Mouse (Mus musculus): Measurements from ENCODE around the gene Hnf1a. TPM values are rescaled to one million over a fixed set of nuclear protein-coding genes. Genes with fewer than 3 reads are reported as not detected.

Gene Hnf1a
- not detected in 2 replicates for polyA plus RNA-seq (2014; fragmentation: Nextera tagmentation; extraction: Ambion mirVana)

DNA sequence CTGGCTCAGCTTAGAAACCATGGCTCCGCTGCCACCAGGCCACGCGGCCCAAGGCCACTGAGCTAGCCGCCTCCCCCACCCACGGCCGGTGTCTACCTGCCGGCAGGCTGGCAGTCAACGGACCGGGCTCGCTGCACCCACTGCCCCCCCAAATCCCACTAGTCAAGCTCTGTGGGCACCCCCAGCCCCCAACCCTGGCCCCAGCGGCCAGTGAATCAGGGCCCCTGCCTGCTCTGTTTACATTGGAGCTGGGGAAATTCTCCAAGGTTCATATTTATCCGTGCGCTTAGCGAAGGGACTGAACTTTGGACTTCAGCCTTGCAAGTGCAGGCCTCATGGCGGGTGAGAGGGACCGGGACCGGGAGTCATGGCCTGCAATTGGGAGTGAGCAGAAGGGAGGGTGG is at the start of gene Hnf1a:
TSS of gene Hnf1a (minus strand) at position 271 of the 404 bp plus-strand sequence.
- no peaks in the 10 kb centered on the region for H3K27me3 ChIP-seq (ENCODE audit: control insufficient read depth, insufficient read depth, low read length)
- no peak within 1 kb of the TSS; the same call in 1 of the 2 replicates for H3K9ac ChIP-seq (ENCODE audit: low read length)
- H3K4me2 ChIP-seq (ENCODE audit: low read depth, severe bottlenecking), result no peak within 1 kb of the TSS
- H3K36me3 ChIP-seq (ENCODE audit: control insufficient read depth, insufficient read depth, low read length), result no peaks in the 10 kb centered on the region
- H3K27ac ChIP-seq (replicated peaks; ENCODE audit: low read depth, low read length), result no peak within 1 kb of the TSS
- no peak for DNase-seq (ENCODE audit: low spot score)
- 91% methylated on average over 17 of the region's 17 CpGs for WGBS
- no peak within 1 kb of the TSS for H3K4me3 ChIP-seq (ENCODE audit: low read depth, low read length)
- no peaks in the 10 kb centered on the region for H3K4me1 ChIP-seq (ENCODE audit: control insufficient read depth, insufficient read depth, low read length)
- no peak for ATAC-seq (ENCODE audit: insufficient number of reproducible peaks, low FRiP score, low TSS enrichment, low read depth)
- H3K9me3 ChIP-seq (ENCODE audit: control insufficient read depth, low read length), result no peaks in the 10 kb centered on the region

DNA sequence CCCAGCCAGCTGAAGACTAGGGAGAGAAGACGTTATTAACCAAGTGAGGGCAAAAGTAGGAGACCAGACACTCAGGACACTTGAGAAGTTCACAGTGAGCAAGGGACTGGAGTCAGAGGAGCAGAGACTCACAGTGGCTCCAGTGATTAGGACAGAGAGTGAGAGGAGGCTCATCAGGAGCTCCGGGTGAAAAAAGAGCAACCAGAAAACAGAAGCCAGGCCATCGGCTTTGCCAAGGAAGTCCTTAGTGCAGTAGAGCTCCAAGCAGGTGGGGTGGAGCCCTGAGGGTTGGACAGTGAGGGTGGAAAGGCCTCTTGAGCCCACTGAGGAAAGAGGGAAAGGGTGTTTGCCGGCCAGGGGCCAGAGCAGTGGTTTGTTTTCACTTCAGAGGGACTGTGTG is 47.9 kb upstream of the Hnf1a start:
- no peaks in the 10 kb centered on the region for H3K4me1 ChIP-seq (ENCODE audit: control insufficient read depth, insufficient read depth, low read length)
- H3K27me3 ChIP-seq (ENCODE audit: control insufficient read depth, insufficient read depth, low read length), result no peaks in the 10 kb centered on the region
- no peak overlapping the region for H3K4me3 ChIP-seq (ENCODE audit: low read depth, low read length)
- no peaks in the 10 kb centered on the region for H3K36me3 ChIP-seq (ENCODE audit: control insufficient read depth, insufficient read depth, low read length)
- no peak overlapping the region for H3K9ac ChIP-seq (ENCODE audit: low read length)
- H3K9me3 ChIP-seq (ENCODE audit: control insufficient read depth, low read length), result no peaks in the 10 kb centered on the region
- no peak overlapping the region for H3K27ac ChIP-seq (replicated peaks; ENCODE audit: low read depth, low read length)
- DNase-seq (ENCODE audit: low spot score), result no peak
- no peak for ATAC-seq (ENCODE audit: insufficient number of reproducible peaks, low FRiP score, low TSS enrichment, low read depth)
- WGBS, result 80% methylated on average over 4 of the region's 4 CpGs
- no peak overlapping the region for H3K4me2 ChIP-seq (ENCODE audit: low read depth, severe bottlenecking)

DNA sequence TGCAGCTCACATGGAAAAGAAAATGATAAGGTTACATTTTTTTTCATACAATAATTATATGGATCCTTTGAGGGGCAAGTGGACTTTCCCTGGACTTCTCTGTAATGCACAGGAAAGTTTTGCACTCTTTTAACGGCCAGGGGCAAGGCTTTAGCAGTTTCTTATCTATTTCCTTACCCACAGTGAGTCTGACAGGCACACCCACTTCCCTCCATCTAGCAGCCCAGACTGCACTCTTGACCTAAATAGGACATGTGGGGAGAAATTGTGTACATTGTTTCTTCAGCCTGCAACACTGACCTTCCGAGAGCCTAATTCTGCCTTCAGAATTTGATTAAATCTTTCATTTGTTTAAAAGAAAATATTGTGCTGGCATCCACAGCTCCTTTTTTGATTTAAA is 47.4 kb upstream of the Hnf1a start:
- no peak overlapping the region for H3K27ac ChIP-seq (replicated peaks; ENCODE audit: low read depth, low read length)
- no peaks in the 10 kb centered on the region for H3K27me3 ChIP-seq (ENCODE audit: control insufficient read depth, insufficient read depth, low read length)
- no peaks in the 10 kb centered on the region for H3K36me3 ChIP-seq (ENCODE audit: control insufficient read depth, insufficient read depth, low read length)
- H3K9me3 ChIP-seq (ENCODE audit: control insufficient read depth, low read length), result no peaks in the 10 kb centered on the region
- ATAC-seq (ENCODE audit: insufficient number of reproducible peaks, low FRiP score, low TSS enrichment, low read depth), result no peak
- H3K4me3 ChIP-seq (ENCODE audit: low read depth, low read length), result no peak overlapping the region
- 77% methylated on average over 2 of the region's 2 CpGs for WGBS
- H3K4me2 ChIP-seq (ENCODE audit: low read depth, severe bottlenecking), result no peak overlapping the region
- peaks cover 2% of the 10 kb centered on the region; the same call in 1 of the 2 replicates for H3K4me1 ChIP-seq (ENCODE audit: control insufficient read depth, insufficient read depth, low read length)
- H3K9ac ChIP-seq (ENCODE audit: low read length), result no peak overlapping the region
- no peak for DNase-seq (ENCODE audit: low spot score)

- DNase-seq (ENCODE audit: low spot score) (no peak), ATAC-seq (ENCODE audit: insufficient number of reproducible peaks, low FRiP score, low TSS enrichment, low read depth) (no peak)
- no peaks in the 10 kb centered on the region for H3K27me3 ChIP-seq (ENCODE audit: control insufficient read depth, insufficient read depth, low read length)
These were observed 44.2 kb upstream of the Hnf1a start for GRCm38 (mm10) chr5:115015121-115015520.

DNA sequence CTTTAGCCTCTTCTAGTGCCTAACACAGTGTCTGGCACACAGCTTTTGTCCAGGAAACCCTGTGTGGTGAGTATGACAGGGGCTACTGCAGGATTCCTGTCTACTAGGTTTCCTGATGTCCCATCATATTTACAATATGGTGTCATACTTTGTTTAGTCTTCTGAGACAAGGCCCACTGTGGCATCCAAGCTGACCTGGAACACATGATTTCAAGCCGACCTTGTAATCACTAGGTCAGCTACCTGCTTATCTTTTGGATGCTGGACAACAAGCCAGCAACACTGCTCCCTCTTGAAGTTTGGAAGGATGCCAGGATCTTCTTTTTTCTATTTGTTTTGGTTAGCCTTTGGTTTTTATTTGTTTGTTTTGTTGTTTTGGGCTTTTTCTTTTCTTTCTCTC is 43.7 kb upstream of the Hnf1a start:
- H3K4me3 ChIP-seq (ENCODE audit: low read depth, low read length), result no peak overlapping the region
- no peak overlapping the region for H3K4me2 ChIP-seq (ENCODE audit: low read depth, severe bottlenecking)
- ATAC-seq (ENCODE audit: insufficient number of reproducible peaks, low FRiP score, low TSS enrichment, low read depth), result no peak
- no peak for DNase-seq (ENCODE audit: low spot score)
- WGBS, result 69% methylated on average over 1 of the region's 1 CpGs
- no peak overlapping the region for H3K9ac ChIP-seq (ENCODE audit: low read length)
- no peaks in the 10 kb centered on the region for H3K27me3 ChIP-seq (ENCODE audit: control insufficient read depth, insufficient read depth, low read length)
- H3K4me1 ChIP-seq (ENCODE audit: control insufficient read depth, insufficient read depth, low read length), result peaks cover 14% of the 10 kb centered on the region
- H3K27ac ChIP-seq (replicated peaks; ENCODE audit: low read depth, low read length), result no peak overlapping the region
- H3K9me3 ChIP-seq (ENCODE audit: control insufficient read depth, low read length), result no peaks in the 10 kb centered on the region
- no peaks in the 10 kb centered on the region for H3K36me3 ChIP-seq (ENCODE audit: control insufficient read depth, insufficient read depth, low read length)

More at GRCm38 (mm10) chr5:115015121-115015520, 44.2 kb upstream of the Hnf1a start:
- Histone ChIP-seq H3K27ac (replicated peaks; ENCODE audit: low read depth, low read length) (no peak overlapping the region), H3K36me3 (ENCODE audit: control insufficient read depth, insufficient read depth, low read length) (no peaks in the 10 kb centered on the region), H3K9ac (ENCODE audit: low read length) (no peak overlapping the region), H3K9me3 (ENCODE audit: control insufficient read depth, low read length) (no peaks in the 10 kb centered on the region), H3K4me1 (ENCODE audit: control insufficient read depth, insufficient read depth, low read length) (peaks cover 14% of the 10 kb centered on the region), H3K4me2 (ENCODE audit: low read depth, severe bottlenecking) (no peak overlapping the region), H3K4me3 (ENCODE audit: low read depth, low read length) (no peak overlapping the region)
- 80% methylated on average over 4 of the region's 4 CpGs for WGBS

DNA sequence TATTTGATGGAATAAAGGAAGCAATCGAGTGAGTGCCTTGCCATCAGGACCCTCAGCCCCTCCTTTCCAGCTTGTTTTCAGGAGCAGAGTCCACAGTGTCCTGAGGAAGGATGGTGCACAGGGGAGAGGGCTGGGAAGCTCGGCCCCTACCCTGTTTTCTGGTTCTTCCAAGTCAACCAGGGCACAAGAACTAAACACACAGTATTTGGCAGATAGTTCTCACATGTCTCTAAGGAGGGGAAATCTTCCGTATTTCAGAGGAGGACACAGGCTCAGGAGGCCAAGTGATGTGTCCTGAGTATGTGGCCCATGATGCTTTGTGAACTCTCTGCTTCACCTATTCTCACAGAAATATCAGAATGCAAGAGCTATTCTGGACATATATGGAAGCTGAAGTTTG is 42.5 kb upstream of the Hnf1a start:
- ATAC-seq (ENCODE audit: insufficient number of reproducible peaks, low FRiP score, low TSS enrichment, low read depth) (no peak), DNase-seq (ENCODE audit: low spot score) (no peak)
- H3K9me3 ChIP-seq (ENCODE audit: control insufficient read depth, low read length), result no peaks in the 10 kb centered on the region
- H3K4me1 ChIP-seq (ENCODE audit: control insufficient read depth, insufficient read depth, low read length), result peaks cover 14% of the 10 kb centered on the region
- H3K9ac ChIP-seq (ENCODE audit: low read length), result no peak overlapping the region
- no peaks in the 10 kb centered on the region for H3K36me3 ChIP-seq (ENCODE audit: control insufficient read depth, insufficient read depth, low read length)
- 0 out of 2 replicates have a peak overlapping the region, but pooled peaks have one; percentile 3 for H3K4me3 ChIP-seq (ENCODE audit: low read depth, low read length)
- H3K27me3 ChIP-seq (ENCODE audit: control insufficient read depth, insufficient read depth, low read length), result no peaks in the 10 kb centered on the region
- WGBS, result 78% methylated on average over 3 of the region's 3 CpGs
- H3K27ac ChIP-seq (replicated peaks; ENCODE audit: low read depth, low read length), result no peak overlapping the region
- H3K4me2 ChIP-seq (ENCODE audit: low read depth, severe bottlenecking), result peak overlapping the region; percentile 94; the same call in 1 of the 2 replicates

GRCm38 (mm10) chr5:115011519-115012261 is 40.8 kb upstream of the Hnf1a start:
- Histone ChIP-seq H3K4me3 (ENCODE audit: low read depth, low read length) (peak overlapping the region; percentile 99), H3K27ac (replicated peaks; ENCODE audit: low read depth, low read length) (peak overlapping the region; percentile 83), H3K9me3 (ENCODE audit: control insufficient read depth, low read length) (no peaks in the 10 kb centered on the region), H3K9ac (ENCODE audit: low read length) (peak overlapping the region; percentile 98), H3K27me3 (ENCODE audit: control insufficient read depth, insufficient read depth, low read length) (no peaks in the 10 kb centered on the region), H3K4me2 (ENCODE audit: low read depth, severe bottlenecking) (peak overlapping the region; percentile 94), H3K36me3 (ENCODE audit: control insufficient read depth, insufficient read depth, low read length) (no peaks in the 10 kb centered on the region), H3K4me1 (ENCODE audit: control insufficient read depth, insufficient read depth, low read length) (peaks cover 14% of the 10 kb centered on the region)
- DNase-seq (ENCODE audit: low spot score) (peak; percentile 61), ATAC-seq (ENCODE audit: insufficient number of reproducible peaks, low FRiP score, low TSS enrichment, low read depth) (0 out of 2 replicates have a peak, but pooled peaks have one; percentile 14)
- WGBS, result under 1% methylated on average over 63 of the region's 63 CpGs

- DNase-seq (ENCODE audit: low spot score), result no peak
- no peaks in the 10 kb centered on the region for H3K9me3 ChIP-seq (ENCODE audit: control insufficient read depth, low read length)
- no peaks in the 10 kb centered on the region for H3K36me3 ChIP-seq (ENCODE audit: control insufficient read depth, insufficient read depth, low read length)
- peak overlapping the region; percentile 98 for H3K9ac ChIP-seq (ENCODE audit: low read length)
- peak; percentile 20; the same call in 1 of the 2 replicates for ATAC-seq (ENCODE audit: insufficient number of reproducible peaks, low FRiP score, low TSS enrichment, low read depth)
- no peaks in the 10 kb centered on the region for H3K27me3 ChIP-seq (ENCODE audit: control insufficient read depth, insufficient read depth, low read length)
- H3K4me3 ChIP-seq (ENCODE audit: low read depth, low read length), result peak overlapping the region; percentile 99
- WGBS, result 0% methylated on average over 50 of the region's 57 CpGs
- H3K4me2 ChIP-seq (ENCODE audit: low read depth, severe bottlenecking), result peak overlapping the region; percentile 94
- peak overlapping the region; percentile 83 for H3K27ac ChIP-seq (replicated peaks; ENCODE audit: low read depth, low read length)
- peaks cover 14% of the 10 kb centered on the region for H3K4me1 ChIP-seq (ENCODE audit: control insufficient read depth, insufficient read depth, low read length)
These were observed 40.3 kb upstream of the Hnf1a start for GRCm38 (mm10) chr5:115011217-115011518.

Data from limb, embryonic 11.5 days (tissue).